Mouse (Mus musculus): ENCODE results near the gene Ephb2. TPM values are rescaled to one million over a fixed set of nuclear protein-coding genes. Genes with fewer than 3 reads are reported as not detected.

The Ephb2 gene
- polyA plus RNA-seq, 2 experiments = 0.17 to 0.41 TPM

- H3K27me3 ChIP-seq (ENCODE audit: control insufficient read depth, insufficient read depth, low read length) = no peaks in the 10 kb centered on the region
- H3K27ac ChIP-seq = no peak overlapping the region
- peaks cover 0 to 3% of the 10 kb centered on the region in 2 experiments; a peak in 1 of 4 replicates for H3K4me1 ChIP-seq (replicated peaks; ENCODE audit: control insufficient read depth in 2 of 2, insufficient read depth in 2 of 2, low read length in 1 of 2)
- H3K4me2 ChIP-seq (ENCODE audit: low read depth) = no peak overlapping the region
- H3K9me3 ChIP-seq (ENCODE audit: control insufficient read depth, low read length) = no peaks in the 10 kb centered on the region
- no peak overlapping the region for H3K4me3 ChIP-seq (ENCODE audit: insufficient read depth in 1 of 2, low read depth in 2 of 2, low read length in 2 of 2)
- 39% methylated on average over 7 of the region's 7 CpGs for WGBS (ENCODE audit: insufficient replicate concordance)
- DNase-seq (ENCODE audit: low read depth in 3 of 3, low spot score in 3 of 3) = no peak
- TF ChIP-seq CTCF (IDR thresholded peaks at IDR 0.05; ENCODE audit: low read depth) (no peak), EP300 (IDR thresholded peaks at IDR 0.05; ENCODE audit: low read depth) (no peak)
- H3K9ac ChIP-seq (replicated peaks) = no peak overlapping the region
- H3K36me3 ChIP-seq (replicated peaks; ENCODE audit: control insufficient read depth, insufficient read depth, low read depth) = no peaks in the 10 kb centered on the region
- ATAC-seq (ENCODE audit: insufficient read depth) = no peak
Measured at GRCm38 (mm10) chr4:136732536-136733121, 103.2 kb downstream of the Ephb2 start.

GRCm38 (mm10) chr4:136731761-136732160 is 104.0 kb downstream of the Ephb2 start:
- H3K9me3 ChIP-seq (ENCODE audit: control insufficient read depth, low read length) = no peaks in the 10 kb centered on the region
- no peak for TF ChIP-seq EP300 (IDR thresholded peaks at IDR 0.05; ENCODE audit: low read depth)
- TF ChIP-seq CTCF (IDR thresholded peaks at IDR 0.05; ENCODE audit: low read depth) = no peak
- peaks cover 0 to 3% of the 10 kb centered on the region in 2 experiments; a peak in 1 of 4 replicates for H3K4me1 ChIP-seq (replicated peaks; ENCODE audit: control insufficient read depth in 2 of 2, insufficient read depth in 2 of 2, low read length in 1 of 2)
- no peak overlapping the region for H3K27ac ChIP-seq
- no peak for DNase-seq (ENCODE audit: low read depth in 3 of 3, low spot score in 3 of 3)
- no peak for ATAC-seq (ENCODE audit: insufficient read depth)
- no peaks in the 10 kb centered on the region for H3K36me3 ChIP-seq (replicated peaks; ENCODE audit: control insufficient read depth, insufficient read depth, low read depth)
- WGBS (ENCODE audit: insufficient replicate concordance) = 60% methylated on average over 5 of the region's 5 CpGs
- no peaks in the 10 kb centered on the region for H3K27me3 ChIP-seq (ENCODE audit: control insufficient read depth, insufficient read depth, low read length)
- no peak overlapping the region for H3K4me2 ChIP-seq (ENCODE audit: low read depth)
- H3K4me3 ChIP-seq (ENCODE audit: insufficient read depth in 1 of 2, low read depth in 2 of 2, low read length in 2 of 2) = no peak overlapping the region
- no peak overlapping the region for H3K9ac ChIP-seq (replicated peaks)

- TF ChIP-seq CTCF (IDR thresholded peaks at IDR 0.05; ENCODE audit: low read depth) = no peak
- no peak for TF ChIP-seq EP300 (IDR thresholded peaks at IDR 0.05; ENCODE audit: low read depth)
- H3K9me3 ChIP-seq (ENCODE audit: control insufficient read depth, low read length) = no peaks in the 10 kb centered on the region
- no peak overlapping the region for H3K9ac ChIP-seq (replicated peaks)
- no peak overlapping the region for H3K4me3 ChIP-seq (ENCODE audit: insufficient read depth in 1 of 2, low read depth in 2 of 2, low read length in 2 of 2)
- H3K27ac ChIP-seq = no peak overlapping the region
- H3K4me2 ChIP-seq (ENCODE audit: low read depth) = no peak overlapping the region
- H3K27me3 ChIP-seq (ENCODE audit: control insufficient read depth, insufficient read depth, low read length) = no peaks in the 10 kb centered on the region
- ATAC-seq (ENCODE audit: insufficient read depth) (no peak), DNase-seq (ENCODE audit: low read depth in 3 of 3, low spot score in 3 of 3) (no peak)
- no peaks in the 10 kb centered on the region for H3K36me3 ChIP-seq (replicated peaks; ENCODE audit: control insufficient read depth, insufficient read depth, low read depth)
- WGBS (ENCODE audit: insufficient replicate concordance) = 64% methylated on average over 13 of the region's 13 CpGs
- peaks cover 0 to 3% of the 10 kb centered on the region in 2 experiments; a peak in 1 of 4 replicates for H3K4me1 ChIP-seq (replicated peaks; ENCODE audit: control insufficient read depth in 2 of 2, insufficient read depth in 2 of 2, low read length in 1 of 2)
Measured at GRCm38 (mm10) chr4:136731008-136731609, 104.7 kb downstream of the Ephb2 start.

GRCm38 (mm10) chr4:136730501-136730900 is 105.3 kb downstream of the Ephb2 start:
- H3K4me1 ChIP-seq (replicated peaks; ENCODE audit: control insufficient read depth in 2 of 2, insufficient read depth in 2 of 2, low read length in 1 of 2) = peaks cover 0 to 3% of the 10 kb centered on the region in 2 experiments; a peak in 1 of 4 replicates
- DNase-seq (ENCODE audit: low read depth in 3 of 3, low spot score in 3 of 3) (no peak), ATAC-seq (ENCODE audit: insufficient read depth) (no peak)
- no peak overlapping the region for H3K27ac ChIP-seq
- no peak overlapping the region for H3K4me3 ChIP-seq (ENCODE audit: insufficient read depth in 1 of 2, low read depth in 2 of 2, low read length in 2 of 2)
- TF ChIP-seq EP300 (IDR thresholded peaks at IDR 0.05; ENCODE audit: low read depth) = no peak
- TF ChIP-seq CTCF (IDR thresholded peaks at IDR 0.05; ENCODE audit: low read depth) = no peak
- no peak overlapping the region for H3K4me2 ChIP-seq (ENCODE audit: low read depth)
- 53% methylated on average over 9 of the region's 9 CpGs for WGBS (ENCODE audit: insufficient replicate concordance)
- H3K36me3 ChIP-seq (replicated peaks; ENCODE audit: control insufficient read depth, insufficient read depth, low read depth) = no peaks in the 10 kb centered on the region
- H3K9ac ChIP-seq (replicated peaks) = no peak overlapping the region
- no peaks in the 10 kb centered on the region for H3K27me3 ChIP-seq (ENCODE audit: control insufficient read depth, insufficient read depth, low read length)
- H3K9me3 ChIP-seq (ENCODE audit: control insufficient read depth, low read length) = no peaks in the 10 kb centered on the region

- no peak for ATAC-seq (ENCODE audit: insufficient read depth)
- Histone ChIP-seq H3K27me3 (ENCODE audit: control insufficient read depth, insufficient read depth, low read length) (no peaks in the 10 kb centered on the region), H3K9me3 (ENCODE audit: control insufficient read depth, low read length) (no peaks in the 10 kb centered on the region), H3K36me3 (replicated peaks; ENCODE audit: control insufficient read depth, insufficient read depth, low read depth) (no peaks in the 10 kb centered on the region), H3K4me2 (ENCODE audit: low read depth) (no peak overlapping the region), H3K4me1 (replicated peaks; ENCODE audit: control insufficient read depth in 2 of 2, insufficient read depth in 2 of 2, low read length in 1 of 2) (peaks cover 0 to 3% of the 10 kb centered on the region in 2 experiments; a peak in 1 of 4 replicates), H3K4me3 (ENCODE audit: insufficient read depth in 1 of 2, low read depth in 2 of 2, low read length in 2 of 2) (no peak overlapping the region), H3K9ac (replicated peaks) (no peak overlapping the region), H3K27ac (no peak overlapping the region)
- no peak for DNase-seq (ENCODE audit: low read depth in 3 of 3, low spot score in 3 of 3)
- TF ChIP-seq EP300 (IDR thresholded peaks at IDR 0.05; ENCODE audit: low read depth) (no peak), CTCF (IDR thresholded peaks at IDR 0.05; ENCODE audit: low read depth) (no peak)
- 70% methylated on average over 2 of the region's 2 CpGs for WGBS (ENCODE audit: insufficient replicate concordance)
Measured at GRCm38 (mm10) chr4:136729574-136729973, 106.2 kb downstream of the Ephb2 start.
